Mouse (Mus musculus): ENCODE data around the gene Pdgfb.

Gene Pdgfb

DNA sequence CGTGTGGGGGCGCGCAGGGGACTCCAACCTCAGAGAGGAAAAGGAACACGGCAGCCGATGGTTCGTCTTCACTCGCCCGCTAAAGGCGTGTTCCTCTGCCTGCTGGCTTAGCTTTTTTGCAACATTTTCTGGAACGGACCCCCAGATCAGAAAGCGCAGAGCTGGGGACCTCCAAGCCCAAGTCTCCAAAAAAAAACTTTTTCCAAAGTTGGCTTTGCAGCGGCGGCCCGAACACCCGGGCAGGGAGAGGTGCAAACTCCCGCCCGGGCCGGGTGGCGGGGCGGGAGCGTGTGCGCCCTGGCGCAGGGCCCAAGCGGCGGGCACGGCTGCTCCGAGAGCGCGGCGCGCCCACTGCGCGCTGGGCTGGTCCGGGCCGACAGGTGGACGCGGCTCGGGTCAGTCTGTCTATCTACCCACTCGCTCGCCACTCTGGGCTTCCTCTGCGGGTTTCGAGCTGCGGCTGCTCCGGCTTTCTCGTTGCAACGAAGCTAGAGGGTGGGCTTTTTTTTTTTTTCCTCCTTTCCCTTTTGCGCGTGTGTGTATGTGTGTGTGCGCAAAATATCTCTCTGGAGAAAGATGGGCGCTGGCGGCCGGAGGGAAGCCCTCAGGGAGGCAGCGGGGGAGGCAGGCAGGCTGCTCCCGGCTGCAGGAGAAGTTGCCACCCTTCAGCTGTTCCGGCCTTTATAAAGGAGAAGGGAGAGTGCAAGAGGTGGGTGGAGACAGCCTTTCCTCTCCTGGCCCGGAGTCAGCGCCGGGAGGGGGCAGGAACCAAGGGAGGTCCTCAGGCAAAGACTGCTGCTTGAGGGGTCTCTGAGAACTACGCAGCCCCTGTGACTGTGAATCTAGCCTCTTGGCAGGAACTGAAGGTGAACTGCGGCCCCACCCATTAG is at the start of gene Pdgfb:
Gene Pdgfb (minus strand): TSS at position 657 of the 890 bp plus-strand sequence.
- DNase-seq (ENCODE audit: low read depth, low spot score): peak; percentile 47

DNA sequence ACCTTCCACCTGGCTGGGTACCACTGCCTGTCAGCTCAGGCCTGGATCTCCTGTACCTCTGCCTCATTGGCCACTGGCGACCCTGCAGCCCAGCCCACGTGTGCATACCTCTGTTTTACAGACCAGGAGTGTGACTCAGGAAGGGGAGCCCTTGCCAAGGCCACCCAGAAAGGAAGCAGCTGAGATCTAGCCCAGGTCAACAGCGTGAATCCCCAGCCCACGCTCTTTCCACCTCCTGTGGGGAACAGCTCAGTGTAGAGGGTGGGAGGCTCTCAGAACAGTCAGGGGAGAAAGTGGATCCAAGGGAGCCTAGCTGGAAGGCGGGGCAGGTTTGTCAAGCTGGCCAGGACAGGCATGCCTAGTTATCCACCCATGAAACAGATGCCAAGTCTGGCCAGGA is 48.0 kb upstream of the Pdgfb start:
- no peak for DNase-seq (ENCODE audit: low read depth, low spot score)

DNA sequence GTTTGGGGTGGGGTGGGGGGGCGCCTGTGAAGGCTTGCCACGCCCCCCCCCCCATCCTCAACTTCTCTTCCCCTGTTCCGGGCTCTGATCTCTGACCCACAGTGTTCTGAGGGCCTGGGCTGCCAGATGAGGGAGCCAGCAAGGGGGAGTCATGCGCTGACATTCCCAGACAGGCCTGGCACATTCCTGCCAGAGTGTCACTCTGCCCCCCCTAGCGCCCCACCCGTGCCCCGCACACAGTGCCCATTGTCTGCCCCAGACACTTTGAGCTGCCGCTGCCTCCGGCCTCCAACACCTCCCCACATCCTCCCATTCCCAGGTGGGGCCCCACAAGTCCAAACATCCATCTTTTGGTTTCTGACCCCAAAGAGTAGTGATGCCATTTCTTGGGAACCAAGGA is 47.6 kb upstream of the Pdgfb start:
- no peak for DNase-seq (ENCODE audit: low read depth, low spot score)

DNA sequence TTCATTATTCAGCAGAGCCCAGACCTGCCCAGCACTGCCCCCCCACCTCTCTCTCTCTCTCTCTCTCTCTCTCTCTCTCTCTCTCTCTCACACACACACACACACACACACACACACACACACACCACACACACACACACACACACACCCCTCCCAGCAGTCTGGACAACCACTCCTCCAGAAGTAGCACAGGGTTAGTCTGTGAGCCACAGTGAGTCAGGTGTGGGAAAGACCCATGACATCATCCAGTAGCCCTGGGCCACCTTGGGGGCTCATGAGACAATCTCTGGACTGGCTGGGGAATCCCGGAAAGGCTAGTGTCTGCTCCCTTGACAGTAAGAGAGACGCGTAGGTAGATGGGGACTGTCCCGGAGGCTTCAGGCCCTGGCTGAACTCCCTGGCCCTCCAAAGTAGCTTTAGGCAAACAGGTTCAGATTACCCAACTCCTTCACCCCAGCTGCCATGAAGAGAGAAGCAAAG is 46.3 kb upstream of the Pdgfb start:
- DNase-seq (ENCODE audit: low read depth, low spot score): peak; percentile 71

DNA sequence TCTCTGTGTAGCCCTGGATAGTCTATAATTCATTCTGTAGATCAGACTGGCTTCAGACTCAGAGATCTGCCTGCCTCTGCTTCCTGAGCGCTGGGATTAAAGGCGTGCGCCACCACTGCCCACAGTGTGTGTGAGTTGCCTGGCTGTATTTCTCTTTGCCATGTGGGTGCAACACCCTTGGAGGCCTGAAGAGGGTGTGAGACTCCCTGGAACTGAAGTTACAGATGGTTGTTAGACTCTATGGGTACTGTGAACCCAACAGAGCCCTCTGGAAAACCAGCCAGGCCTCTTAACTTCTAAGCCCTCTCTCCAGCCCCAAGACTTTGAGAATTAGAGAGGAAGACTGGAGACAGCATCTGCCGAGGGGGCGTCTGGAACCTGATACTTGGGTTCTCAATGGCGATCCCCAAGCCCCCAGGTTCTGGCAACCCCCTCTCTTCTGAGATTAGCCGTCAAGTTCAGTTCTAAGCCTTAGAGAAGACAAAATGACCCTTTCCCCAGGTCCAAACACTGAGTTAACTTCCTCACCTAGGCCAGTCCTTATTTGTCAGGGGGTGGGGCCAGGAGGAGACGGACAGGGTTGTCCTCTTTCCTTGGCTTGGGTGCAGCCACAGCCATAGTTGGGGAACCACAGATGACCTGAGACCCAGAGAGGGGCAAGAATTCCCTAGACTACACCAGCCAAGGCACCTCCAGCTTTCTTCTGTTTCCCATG is 45.7 kb upstream of the Pdgfb start:
- no peak for DNase-seq (ENCODE audit: low read depth, low spot score)

DNA sequence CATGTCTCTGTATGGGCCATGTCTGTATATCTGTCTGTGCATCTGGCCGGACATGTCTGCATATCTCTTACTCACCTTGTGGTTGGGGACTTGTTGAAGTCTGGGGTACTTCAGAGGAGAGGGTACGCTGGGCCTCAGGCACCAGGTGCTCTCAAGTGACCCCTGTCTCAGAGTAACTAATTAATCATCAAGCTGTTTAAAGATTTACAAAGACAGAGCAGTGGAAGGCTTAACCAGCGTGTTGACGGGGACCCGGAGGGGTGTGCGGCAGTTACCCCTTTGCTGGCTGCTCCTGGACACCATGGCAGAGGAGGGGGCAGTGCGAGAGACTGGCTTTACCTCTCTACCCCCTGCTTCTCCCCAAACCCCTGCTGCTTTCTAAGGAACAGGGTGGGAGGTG is 44.8 kb upstream of the Pdgfb start:
- DNase-seq (ENCODE audit: low read depth, low spot score): no peak

DNA sequence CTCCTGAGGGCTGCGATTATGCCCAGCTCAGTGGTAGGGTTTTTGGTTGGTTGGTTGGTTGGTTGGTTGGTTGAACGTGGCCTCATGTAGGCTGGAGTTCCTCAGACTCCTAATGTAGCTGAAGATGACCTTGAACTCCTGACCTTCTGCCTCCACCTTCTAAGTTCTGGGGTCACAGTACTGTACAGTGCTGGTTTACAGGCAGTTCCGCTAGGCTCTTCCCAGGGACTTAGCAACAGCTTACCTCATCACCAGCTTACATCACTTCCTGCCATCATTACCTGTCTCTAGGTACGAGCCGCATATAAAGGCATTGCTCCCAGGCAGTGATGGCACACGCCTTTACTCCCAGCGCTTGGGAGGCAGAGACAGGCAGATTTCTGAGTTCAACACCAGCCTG is 43.4 kb upstream of the Pdgfb start:
- DNase-seq (ENCODE audit: low read depth, low spot score): peak; percentile 38

DNA sequence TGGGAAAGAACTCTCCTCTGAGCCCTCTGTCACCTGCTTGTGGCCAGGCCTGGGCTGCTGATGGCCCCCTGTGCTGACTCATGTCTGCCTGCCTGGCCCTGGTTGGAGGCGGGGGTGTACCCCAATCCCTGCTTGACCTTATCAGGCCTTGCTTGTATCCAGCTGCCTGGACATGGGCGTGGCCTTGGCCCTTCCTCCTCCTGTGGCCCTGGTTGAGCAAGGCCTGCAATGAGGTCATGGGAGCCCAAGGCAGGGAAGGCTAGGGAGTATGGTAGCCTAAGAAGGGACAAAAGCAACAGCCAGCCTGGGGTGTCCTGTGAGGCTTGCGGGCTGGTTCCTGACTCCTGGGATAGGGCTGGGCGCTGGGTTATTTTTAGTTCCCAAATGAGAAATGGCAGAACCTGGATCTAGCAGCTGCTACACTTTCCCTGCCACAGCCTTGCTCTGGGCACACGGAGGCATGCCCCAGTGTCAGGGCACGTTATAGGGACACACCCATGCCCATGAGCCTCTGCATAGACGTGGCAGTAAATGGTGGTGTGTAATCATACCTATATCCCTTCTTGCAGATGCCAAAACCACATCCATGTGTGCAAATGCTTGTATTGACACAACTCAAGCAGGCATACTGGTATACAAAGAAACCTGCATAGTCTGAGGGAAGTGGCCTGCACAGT is 39.4 kb upstream of the Pdgfb start:
- DNase-seq (ENCODE audit: low read depth, low spot score): no peak

DNA sequence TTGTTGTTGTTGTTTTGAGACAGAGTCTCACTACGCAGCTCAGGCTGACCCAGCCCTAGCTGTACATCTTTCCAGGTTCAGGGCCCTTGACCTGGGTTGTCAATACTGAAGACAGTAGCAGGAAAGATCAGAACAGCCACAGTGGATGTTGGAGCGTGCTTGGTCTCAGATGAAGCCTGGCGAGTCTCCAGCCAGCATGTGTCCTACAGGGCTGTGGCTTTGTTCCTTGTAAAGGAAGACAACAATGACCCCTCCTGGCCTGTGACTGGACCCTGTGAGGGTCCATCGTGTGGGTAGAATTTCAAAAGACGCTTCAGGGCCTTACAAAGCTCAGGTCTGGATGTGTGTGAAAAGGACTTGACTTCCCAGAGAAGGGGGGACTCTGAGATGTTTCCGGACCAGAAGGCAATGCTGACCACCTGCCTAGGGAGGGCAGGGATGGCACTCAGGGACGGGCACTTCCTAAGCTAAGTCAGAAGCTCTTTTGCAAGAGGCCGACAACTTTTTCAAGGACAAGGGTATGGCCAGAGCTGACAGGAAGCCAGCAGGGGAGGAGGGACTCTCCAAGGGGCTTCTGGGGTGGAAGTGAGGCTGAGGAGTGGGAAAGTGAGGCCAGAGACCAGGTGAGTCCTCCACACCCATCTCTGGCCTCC is 38.7 kb upstream of the Pdgfb start:
- DNase-seq (ENCODE audit: low read depth, low spot score): no peak

DNA sequence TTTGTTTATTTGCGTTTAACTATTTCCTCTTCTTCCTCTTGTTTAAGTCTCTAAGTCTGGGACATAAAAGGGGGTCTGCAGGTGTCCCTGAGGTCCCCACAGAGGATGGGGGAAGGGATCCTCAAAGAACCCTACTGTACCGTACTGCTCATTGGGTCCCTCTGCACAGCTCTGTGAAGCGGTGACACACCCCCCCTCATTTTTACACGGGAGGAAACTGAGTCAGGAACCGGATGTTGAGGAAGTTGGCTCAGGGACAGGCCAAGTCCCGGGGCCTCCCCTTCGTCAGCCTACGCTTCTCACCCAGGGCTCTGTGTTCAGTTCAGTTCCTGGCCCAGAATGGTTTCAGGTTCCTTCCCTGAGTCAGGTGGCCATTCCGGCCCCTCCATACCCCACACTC is 37.0 kb upstream of the Pdgfb start:
- DNase-seq (ENCODE audit: low read depth, low spot score): peak; percentile 39

DNA sequence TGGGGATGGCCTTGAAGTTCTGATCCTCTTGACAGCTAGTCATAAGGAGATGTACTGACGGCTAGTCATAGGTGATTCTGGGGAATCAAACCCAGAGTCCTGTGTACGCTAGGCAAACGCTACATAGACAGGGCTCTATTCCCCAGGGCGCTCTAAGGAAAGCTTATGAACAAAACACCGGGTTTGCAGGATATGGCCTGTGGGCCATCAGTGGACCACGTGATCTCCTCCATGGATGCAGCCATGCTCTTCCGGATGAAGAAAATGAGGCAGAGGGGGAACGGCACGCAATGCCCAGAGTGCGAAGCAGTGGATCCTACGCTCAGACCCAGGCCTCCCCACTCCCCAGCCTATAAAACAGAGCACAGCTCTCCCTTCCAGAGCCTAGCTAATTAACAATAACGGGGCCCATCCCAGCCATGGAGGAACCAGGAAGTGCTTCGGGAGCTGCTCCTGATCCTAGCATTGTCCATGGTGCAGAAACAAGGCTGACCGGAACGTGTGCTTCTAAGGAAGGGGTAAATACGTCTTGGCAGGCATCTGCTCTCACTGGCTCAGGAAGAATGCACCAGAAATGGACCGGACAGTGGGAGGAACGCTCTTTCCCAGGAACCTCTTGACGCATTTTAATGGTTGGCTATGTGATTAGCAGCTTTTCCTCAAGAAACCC is 36.5 kb upstream of the Pdgfb start:
- no peak for DNase-seq (ENCODE audit: low read depth, low spot score)

DNA sequence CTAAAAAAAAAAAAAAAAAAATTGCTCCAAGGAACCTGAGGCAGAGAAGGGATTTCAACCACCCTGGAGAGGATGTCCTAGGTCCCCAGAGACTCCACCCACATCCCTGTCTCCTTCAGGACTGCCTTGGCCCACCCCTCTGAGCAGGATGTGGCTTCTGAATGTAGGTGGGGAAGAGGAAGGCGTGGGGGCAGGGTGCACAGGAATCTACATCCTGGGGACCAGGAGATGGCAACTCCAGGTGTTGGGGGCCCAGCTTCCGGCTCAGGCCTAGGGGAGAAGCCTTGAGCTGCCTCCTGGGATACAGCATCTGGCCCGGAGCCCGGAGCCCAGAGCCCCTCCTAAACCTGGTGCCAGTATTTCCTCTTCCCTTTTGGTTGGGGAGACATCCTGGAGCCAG is 35.3 kb upstream of the Pdgfb start:
- peak; percentile 43 for DNase-seq (ENCODE audit: low read depth, low spot score)

DNA sequence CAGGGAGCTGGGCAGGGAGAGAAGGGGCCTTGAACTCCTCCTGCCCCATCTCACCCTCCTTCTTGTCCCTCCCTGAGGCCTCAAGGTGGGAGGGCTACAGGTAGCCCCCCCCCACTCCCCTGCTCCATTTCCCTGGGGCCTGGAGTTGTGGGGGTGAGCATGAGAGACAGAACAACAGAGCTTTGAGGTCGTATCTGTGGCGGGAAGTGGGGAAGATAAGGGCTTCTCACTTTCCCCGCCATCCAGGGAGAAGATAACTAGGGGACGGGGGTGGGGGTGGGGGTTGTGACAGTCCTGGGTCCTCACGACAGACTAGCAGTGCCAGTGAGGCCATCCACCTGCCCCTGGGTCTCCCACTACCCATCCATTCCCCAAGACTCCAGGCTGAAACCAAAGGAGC is 33.2 kb upstream of the Pdgfb start:
- no peak for DNase-seq (ENCODE audit: low read depth, low spot score)

DNA sequence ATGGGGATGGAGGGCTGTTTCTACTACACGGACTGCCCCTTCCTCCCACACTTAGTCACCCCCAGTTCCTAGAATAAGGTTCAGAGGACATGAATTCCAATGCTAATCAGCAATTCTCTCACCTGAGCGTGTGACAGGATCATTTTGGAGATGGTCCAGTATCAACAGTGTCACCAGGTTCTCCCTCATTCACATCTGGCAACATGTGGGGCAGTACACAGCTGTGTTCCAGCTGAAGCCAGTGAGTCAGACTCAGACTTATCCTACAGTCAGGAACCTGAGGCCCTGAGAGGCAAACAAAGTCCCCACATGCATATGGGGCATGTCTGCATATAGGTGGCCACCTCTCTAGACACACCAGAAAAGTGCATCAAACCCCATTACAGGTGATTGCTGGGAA is 32.5 kb upstream of the Pdgfb start:
- DNase-seq (ENCODE audit: low read depth, low spot score): no peak

DNA sequence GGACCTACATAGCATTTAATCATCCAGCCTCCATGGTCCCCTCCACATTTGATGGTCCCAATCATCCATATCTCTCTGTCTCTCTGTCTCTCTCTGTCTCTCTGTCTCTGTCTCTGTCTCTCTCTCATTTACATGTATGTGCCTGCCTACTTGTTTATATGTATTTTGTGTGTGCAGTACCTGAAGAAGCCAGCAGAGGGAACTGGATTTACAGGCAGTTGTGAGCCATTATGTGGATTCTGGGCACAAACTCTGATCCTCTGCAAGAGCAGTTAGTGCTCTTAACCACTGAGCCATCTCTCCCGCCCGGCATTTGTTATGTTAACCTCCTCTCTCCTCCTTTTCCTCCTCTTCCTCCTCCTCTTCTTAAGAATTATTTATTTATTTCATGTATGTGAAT is 31.0 kb upstream of the Pdgfb start:
- DNase-seq (ENCODE audit: low read depth, low spot score): peak; percentile 40

DNA sequence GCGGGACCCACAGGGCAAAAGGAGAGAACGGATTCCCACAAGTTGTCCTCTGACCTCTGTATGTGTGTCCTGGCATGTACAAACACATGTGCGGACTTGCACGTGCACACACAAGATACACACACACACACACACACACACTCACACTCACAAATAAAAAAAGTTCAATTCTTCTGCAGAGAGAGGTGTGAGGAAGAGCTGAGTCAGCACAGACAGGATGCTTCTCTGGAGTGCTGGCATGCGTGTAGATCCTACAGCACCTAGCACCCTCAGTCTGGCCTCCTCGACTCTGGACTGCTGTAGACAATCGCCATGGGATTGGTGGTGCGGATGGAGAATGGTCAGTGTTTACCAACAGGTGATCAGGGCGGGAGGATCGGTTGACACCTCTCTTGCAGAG is 29.5 kb upstream of the Pdgfb start:
- no peak for DNase-seq (ENCODE audit: low read depth, low spot score)

DNA sequence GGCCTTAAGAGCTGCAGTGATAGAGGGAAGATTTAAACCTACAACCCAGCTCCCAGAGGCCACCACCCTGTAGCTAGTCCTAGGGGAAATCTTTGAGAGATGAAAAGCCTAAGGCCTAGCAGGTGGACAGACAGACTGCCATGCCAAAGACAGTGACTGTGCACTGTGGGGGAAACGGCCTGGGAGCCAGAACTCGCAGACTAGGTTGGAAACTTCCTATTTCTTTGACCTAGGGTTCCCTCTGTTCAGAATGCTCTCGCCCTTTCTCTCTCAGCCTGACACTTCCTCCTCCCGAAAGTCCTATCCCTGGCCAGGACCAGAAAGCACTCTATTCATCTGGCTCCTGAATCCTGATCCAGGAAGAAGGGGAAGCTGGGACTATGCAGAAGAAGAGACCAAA is 27.4 kb upstream of the Pdgfb start:
- no peak for DNase-seq (ENCODE audit: low read depth, low spot score)

DNA sequence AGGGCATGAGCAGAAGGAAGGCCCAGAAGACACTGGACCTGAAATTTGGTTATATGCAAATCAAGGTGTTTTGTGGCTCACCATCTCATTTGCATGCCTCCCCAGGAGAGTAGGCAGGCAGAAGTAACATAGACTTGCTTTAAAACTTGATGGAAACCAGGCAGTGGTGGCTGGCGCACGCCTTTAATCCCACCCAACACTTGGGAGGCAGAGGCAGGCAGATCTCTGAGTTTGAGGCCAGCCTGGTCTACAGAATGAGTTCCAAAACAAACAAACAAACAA is 23.3 kb upstream of the Pdgfb start:
- DNase-seq (ENCODE audit: low read depth, low spot score): no peak

DNA sequence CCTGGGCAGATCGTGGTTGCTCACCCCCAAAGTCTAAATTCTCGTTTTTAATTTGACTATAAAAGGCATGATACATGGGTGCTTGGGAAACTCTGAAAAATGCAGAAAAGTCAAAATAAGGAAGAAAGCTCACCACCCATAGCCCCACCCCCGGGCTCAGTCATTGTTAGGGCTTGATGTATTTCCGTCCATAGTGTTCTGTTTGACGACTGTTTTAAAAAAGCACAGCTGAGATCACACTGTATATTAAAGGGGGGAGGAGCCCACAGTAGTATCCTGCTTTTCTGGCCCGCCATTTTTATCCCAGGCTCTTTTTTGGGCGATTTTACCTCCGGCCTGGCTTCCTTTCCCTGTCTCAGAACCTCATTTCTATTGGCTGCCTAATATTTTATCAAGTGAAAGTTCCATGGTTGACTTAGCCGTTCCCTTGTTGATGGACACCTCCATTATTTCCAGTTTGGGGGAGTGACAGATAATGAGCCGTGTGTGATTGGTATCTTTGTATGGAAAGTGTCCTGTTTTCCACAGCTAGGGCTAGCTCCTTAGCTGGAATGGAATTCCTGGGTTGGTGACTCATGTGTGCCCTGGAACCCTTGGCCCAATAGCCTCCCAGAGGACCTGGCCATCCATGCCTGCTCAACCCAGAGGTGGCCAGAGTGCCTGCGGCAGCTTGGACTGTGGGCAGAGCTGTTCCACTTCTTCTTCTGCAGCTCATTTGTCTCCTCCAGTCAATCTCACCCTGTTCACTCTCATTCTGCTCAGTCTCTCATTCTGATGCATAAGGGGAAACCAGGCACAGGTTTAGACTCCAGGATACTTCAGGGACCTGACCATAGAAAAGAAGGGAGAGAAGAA is 22.7 kb upstream of the Pdgfb start:
- DNase-seq (ENCODE audit: low read depth, low spot score): no peak

DNA sequence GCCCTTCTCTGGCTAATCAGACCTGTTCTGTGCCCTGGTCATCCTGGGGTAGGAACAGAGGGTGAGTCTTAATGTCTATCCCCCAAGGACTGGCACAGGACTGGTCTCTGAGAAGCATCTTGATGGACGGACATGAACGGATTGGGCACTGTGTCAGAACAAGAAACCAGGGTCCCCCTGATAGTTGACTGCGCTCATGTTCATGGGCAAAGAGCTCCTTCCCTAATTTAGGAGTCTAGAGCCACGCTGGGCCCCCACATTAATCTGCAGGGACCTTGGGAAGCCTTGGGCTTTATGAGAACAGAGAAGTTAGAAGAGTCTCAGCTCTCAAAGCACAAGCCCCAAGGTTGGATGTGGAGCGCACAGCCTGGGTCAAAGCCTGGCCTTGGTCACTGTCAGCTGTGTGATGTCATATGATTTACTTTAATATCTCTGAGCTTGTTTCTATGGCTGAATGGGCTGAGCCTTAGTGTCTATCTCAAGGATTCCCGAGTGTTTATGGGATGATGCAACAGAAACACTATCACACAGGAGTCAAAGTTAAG is 20.6 kb upstream of the Pdgfb start:
- no peak for DNase-seq (ENCODE audit: low read depth, low spot score)
